Mouse (Mus musculus): ENCODE measurements around the gene Osmr.

GRCm38 (mm10) chr15:6861617-6862016, 13.2 kb downstream of the Osmr start:
- TF ChIP-seq POLR2A (IDR thresholded peaks at IDR 0.05; ENCODE audit: borderline replicate concordance, low read depth, low read length), result no peak
- no peak for TF ChIP-seq CTCF (IDR thresholded peaks at IDR 0.05; ENCODE audit: low read depth, low read length)

Measured in bone marrow macrophage, adult 2 months (primary cell).